28 mouse cellular contexts compared by ENCODE assay signal in the genomic region with DNA sequence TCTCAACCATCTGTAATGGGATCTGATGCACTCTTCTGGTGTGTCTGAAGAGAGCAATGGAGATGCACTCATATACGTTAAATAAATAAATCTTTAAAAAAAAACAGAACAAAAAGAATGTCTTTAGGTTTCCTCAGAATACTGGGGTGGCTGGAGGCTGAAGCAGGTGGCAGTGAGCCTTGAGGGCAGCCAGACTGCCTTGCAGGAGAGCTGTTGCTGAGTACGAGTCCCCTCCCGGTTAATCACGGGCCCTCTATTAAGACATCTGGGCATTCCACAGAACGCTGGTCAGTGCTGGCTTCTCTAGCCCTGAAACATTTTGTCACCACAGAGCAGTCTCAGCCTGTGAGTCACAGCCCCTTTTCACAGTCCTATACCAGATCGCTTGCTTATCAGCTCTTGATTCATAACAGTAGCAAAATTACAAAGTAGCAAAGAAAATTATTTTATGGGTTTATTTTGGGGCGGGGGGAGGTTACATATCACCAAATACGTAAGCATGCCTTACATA. TPM values are rescaled to one million over a fixed set of nuclear protein-coding genes. Genes with fewer than 3 reads are reported as not detected.
DNase-seq lines count a peak whose midpoint lies in the region; TF ChIP-seq lines count a peak whose summit lies in the region.
"Had no signal": no experiment of that assay in that cellular context is flagged by ENCODE, and none has a peak within 500 bp of the region (broad histone marks: within the 10 kb centered on the region; RNA-seq: fewer than 3 reads in every experiment).

No protein-coding gene starts in this region.

- H3ac ChIP-seq in myocyte (ENCODE audit: control insufficient read depth, insufficient read length) = no peak overlapping the region

- DNase-seq in adrenal gland, postnatal 36 days = peak; percentile 28 to 52
- DNase-seq in adrenal gland, postnatal 4 days (ENCODE audit: low spot score in 2 of 2) = no peak
- DNase-seq in 3T3-L1 (ENCODE audit: low read depth, low spot score) = peak; percentile 81
- peak; percentile 81 for DNase-seq in Muller cell, postnatal 12 days (ENCODE audit: inconsistent ontology term)
- no peak for DNase-seq in testis, postnatal 14 days (ENCODE audit: low spot score)
- no peak for DNase-seq in thymus, postnatal 4 days
- DNase-seq: adrenal gland, postnatal 25 days; B cell, adult 2 months; cerebellum, adult 2 months; cerebellum, postnatal 14 days; gastrocnemius, postnatal 25 days; heart, adult 11 months; heart, postnatal 4 days; kidney, adult 9 months; kidney, postnatal 10 days; liver; lung, embryonic 14.5 days; lung, postnatal 14 days; midbrain, embryonic 14.5 days; right cerebral cortex, postnatal 25 days; thymus, postnatal 14 days had no signal

- no peaks in the 10 kb centered on the region for H3K36me3 ChIP-seq in myocyte (ENCODE audit: control insufficient read depth, insufficient read depth)
- H3K36me3 ChIP-seq: embryonic facial prominence, embryonic 13.5 days; heart, embryonic 10.5 days; hindbrain, embryonic 13.5 days; neural tube, embryonic 15.5 days; stomach, embryonic 15.5 days had no signal

- no peak for TF ChIP-seq POLR2A in myocyte (IDR thresholded peaks at IDR 0.05; ENCODE audit: insufficient read length, low read depth)

- peak overlapping the region; percentile 13 for H3K4me2 ChIP-seq in myocyte (ENCODE audit: low read depth)
- H3K4me2 ChIP-seq: embryonic facial prominence, embryonic 13.5 days; hindbrain, embryonic 13.5 days; lung, embryonic 14.5 days; neural tube, embryonic 15.5 days; stomach, embryonic 15.5 days had no signal

- H3K79me2 ChIP-seq in myocyte (ENCODE audit: control insufficient read depth, insufficient read depth) = peaks cover 8% of the 10 kb centered on the region

- no peak overlapping the region for H3K4me3 ChIP-seq in myocyte
- H3K4me3 ChIP-seq: embryonic facial prominence, embryonic 13.5 days; heart, embryonic 10.5 days; hindbrain, embryonic 13.5 days; neural tube, embryonic 15.5 days; stomach, embryonic 15.5 days had no signal

- H3K27me3 ChIP-seq in myocyte (ENCODE audit: control insufficient read depth, insufficient read depth, insufficient read length) = no peaks in the 10 kb centered on the region
- H3K27me3 ChIP-seq: CH12.LX; embryonic facial prominence, embryonic 13.5 days; hindbrain, embryonic 13.5 days; neural tube, embryonic 15.5 days; stomach, embryonic 15.5 days had no signal

TF ChIP-seq in myocyte, 11 proteins besides CTCF, POLR2A, EP300 and RAD21:
- TF ChIP-seq TCF3 (IDR thresholded peaks at IDR 0.05; ENCODE audit: insufficient read length, low read depth) (peak; percentile 6), MYOD1 (IDR thresholded peaks at IDR 0.05; ENCODE audit: control insufficient read depth in 1 of 3, insufficient read length in 2 of 3, low read depth in 2 of 3) (peak in 2 of 3 experiments; percentile 34 to 56), MYOG (IDR thresholded peaks at IDR 0.05; ENCODE audit: control insufficient read depth in 1 of 3, insufficient read depth in 1 of 3, insufficient read length in 2 of 3, low read depth in 2 of 3) (peak in 1 of 3 experiments; percentile 54), POLR2AphosphoS2 (IDR thresholded peaks at IDR 0.05; ENCODE audit: insufficient read length, low read depth) (no peak), SRF (IDR thresholded peaks at IDR 0.05; ENCODE audit: control insufficient read depth, insufficient read length, low read depth) (no peak), USF1 (IDR thresholded peaks at IDR 0.05; ENCODE audit: low read depth) (no peak)

RNA-seq across cellular contexts. Expression of gene Egln1, which starts 5.5 kb away (rescaled TPM):
- 10 to 100 TPM; 50.2 to 64.1 TPM for total RNA-seq in adrenal gland, postnatal 36 days (2021)
- 10 to 100 TPM; 45.2 to 47.4 TPM for total RNA-seq in adrenal gland, postnatal 4 days (2021)
- polyA plus RNA-seq in myocyte (2012; fragmentation: generic; extraction: Trizol) = 35.8 TPM

RNA-seq across cellular contexts. Expression of gene Sprtn, which starts 56.9 kb away (rescaled TPM):
- total RNA-seq in adrenal gland, postnatal 36 days (2021) = 10 to 100 TPM; 19.0 to 19.7 TPM
- 10 to 100 TPM; 26.1 to 28.0 TPM for total RNA-seq in adrenal gland, postnatal 4 days (2021)
- 13.3 TPM for polyA plus RNA-seq in myocyte (2012; fragmentation: generic; extraction: Trizol)

RNA-seq across cellular contexts. Expression of gene Exoc8, which starts 57.1 kb away (rescaled TPM):
- total RNA-seq in adrenal gland, postnatal 36 days (2021) = 10 to 100 TPM; 23.0 to 24.0 TPM
- total RNA-seq in adrenal gland, postnatal 4 days (2021) = 10 to 100 TPM; 17.1 to 19.8 TPM
- polyA plus RNA-seq in myocyte (2012; fragmentation: generic; extraction: Trizol) = 8.8 TPM

RNA-seq across cellular contexts. Expression of gene Tsnax, which starts 58.2 kb away (rescaled TPM):
- 10 to 100 TPM; 80.0 to 90.7 TPM for total RNA-seq in adrenal gland, postnatal 36 days (2021)
- 10 to 100 TPM; 83.6 to 88.4 TPM for total RNA-seq in adrenal gland, postnatal 4 days (2021)
- polyA plus RNA-seq in myocyte (2012; fragmentation: generic; extraction: Trizol) = 59.9 TPM

Comparison
In these comparisons a context has a peak if more than half of its experiments do, and no peak if none do; other contexts are left out.
1. DNase-seq: peak in adrenal gland, postnatal 36 days (2 of 2), 3T3-L1 (single experiment) and Muller cell, postnatal 12 days (single experiment); none in adrenal gland, postnatal 4 days (0 of 2), testis, postnatal 14 days (single experiment) and thymus, postnatal 4 days (single experiment).